Mouse (Mus musculus): ENCODE measurements around the gene Patj. TPM values are rescaled to one million over a fixed set of nuclear protein-coding genes. Genes with fewer than 3 reads are reported as not detected.

Patj gene
- polyA plus RNA-seq, 1 experiment: 124 TPM

DNA sequence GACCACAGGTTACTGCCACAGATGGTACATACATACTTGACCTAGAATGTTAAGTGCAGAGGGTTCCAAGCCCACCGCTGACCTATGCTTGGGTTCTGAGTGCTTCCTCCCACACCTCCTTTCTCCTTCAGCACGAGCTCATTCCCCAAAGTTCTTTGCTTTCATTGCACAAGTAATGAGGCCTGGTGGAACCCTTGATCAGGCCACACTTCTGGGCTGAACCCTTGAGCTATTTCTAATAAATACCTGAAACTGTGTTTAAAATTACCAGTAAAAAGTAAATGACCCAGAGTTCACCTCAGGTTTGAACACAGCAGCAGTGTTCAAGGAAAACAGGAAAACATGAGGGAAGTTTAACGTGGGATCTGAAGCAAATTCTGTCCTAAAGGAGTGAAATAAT is 271.4 kb downstream of the Patj start:
- DNase-seq: peak in 1 of 2 experiments; percentile 9
- 81% methylated on average over 3 of the region's 3 CpGs for WGBS
- Histone ChIP-seq H3K4me3 (replicated peaks; ENCODE audit: insufficient read depth, low read depth, low read length) (no peak overlapping the region), H3K27ac (ENCODE audit: insufficient read depth, low read length) (no peak overlapping the region), H3K4me1 (ENCODE audit: control insufficient read depth, insufficient read depth, low read length) (peaks cover 17% of the 10 kb centered on the region), H3K27me3 (ENCODE audit: control insufficient read depth, insufficient read depth, low read length) (no peaks in the 10 kb centered on the region)
- TF ChIP-seq POLR2A (IDR thresholded peaks at IDR 0.05; ENCODE audit: borderline replicate concordance, insufficient read depth, low read length) (no peak), CTCF (IDR thresholded peaks at IDR 0.05; ENCODE audit: borderline replicate concordance, insufficient read depth, low read depth, low read length) (no peak)

DNA sequence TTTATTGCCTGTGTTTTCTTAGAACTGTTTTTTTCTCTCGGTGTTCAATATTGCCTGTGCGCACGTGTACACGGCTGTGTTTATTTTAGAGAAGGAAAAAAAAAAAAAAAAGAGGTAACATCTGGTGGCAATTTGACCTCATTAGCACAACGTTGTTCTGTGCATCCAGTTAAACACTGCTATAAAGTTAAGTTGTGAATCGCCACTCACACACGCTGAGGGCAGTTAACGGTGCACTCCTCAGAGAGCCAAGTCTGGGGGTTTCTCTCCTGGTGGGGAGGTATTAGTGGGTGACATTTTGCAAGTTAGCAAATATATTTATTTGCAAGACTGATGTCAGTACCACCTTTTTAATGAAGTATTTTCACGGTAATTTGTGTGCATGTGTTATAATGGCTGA is 281.9 kb downstream of the Patj start:
- 69% methylated on average over 9 of the region's 9 CpGs for WGBS
- H3K4me3 ChIP-seq (replicated peaks; ENCODE audit: insufficient read depth, low read depth, low read length): no peak overlapping the region
- H3K27ac ChIP-seq (ENCODE audit: insufficient read depth, low read length): no peak overlapping the region
- TF ChIP-seq POLR2A (IDR thresholded peaks at IDR 0.05; ENCODE audit: borderline replicate concordance, insufficient read depth, low read length): no peak
- no peak for TF ChIP-seq CTCF (IDR thresholded peaks at IDR 0.05; ENCODE audit: borderline replicate concordance, insufficient read depth, low read depth, low read length)
- no peaks in the 10 kb centered on the region for H3K4me1 ChIP-seq (ENCODE audit: control insufficient read depth, insufficient read depth, low read length)
- no peak for DNase-seq
- H3K27me3 ChIP-seq (ENCODE audit: control insufficient read depth, insufficient read depth, low read length): no peaks in the 10 kb centered on the region

DNA sequence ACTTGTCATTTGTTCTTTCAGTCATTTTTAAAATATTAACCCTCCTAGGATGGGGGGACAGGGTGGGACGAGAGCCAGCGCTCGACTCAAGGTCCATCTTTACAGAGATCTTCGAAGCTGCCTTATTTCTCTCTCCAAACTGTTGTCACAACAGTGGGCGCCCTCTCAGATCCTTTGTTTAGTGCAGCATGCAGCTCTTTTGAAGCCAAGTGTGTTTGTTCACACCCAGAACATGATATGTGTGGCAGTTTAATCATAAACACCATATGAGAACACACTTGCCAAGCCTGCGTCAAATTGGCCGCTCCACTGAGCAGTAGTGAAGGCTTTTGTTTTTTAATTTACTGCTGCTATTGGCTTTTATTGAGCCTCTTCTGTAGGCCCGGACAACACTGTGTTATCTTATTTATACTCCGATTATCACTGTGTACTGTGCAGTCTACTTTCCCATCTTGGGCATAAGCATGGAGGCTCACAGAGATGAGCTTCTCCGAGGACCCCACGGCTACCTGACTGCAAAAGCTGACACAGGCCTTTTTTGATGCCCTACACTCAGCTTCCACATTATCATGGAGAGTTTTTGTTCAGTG is 291.2 kb downstream of the Patj start:
- H3K4me1 ChIP-seq (ENCODE audit: control insufficient read depth, insufficient read depth, low read length): peaks cover 12% of the 10 kb centered on the region; the same call in 1 of the 2 replicates
- WGBS: 52% methylated on average over 11 of the region's 11 CpGs
- DNase-seq: no peak
- no peaks in the 10 kb centered on the region for H3K27me3 ChIP-seq (ENCODE audit: control insufficient read depth, insufficient read depth, low read length)
- no peak overlapping the region for H3K4me3 ChIP-seq (replicated peaks; ENCODE audit: insufficient read depth, low read depth, low read length)
- no peak for TF ChIP-seq CTCF (IDR thresholded peaks at IDR 0.05; ENCODE audit: borderline replicate concordance, insufficient read depth, low read depth, low read length)
- TF ChIP-seq POLR2A (IDR thresholded peaks at IDR 0.05; ENCODE audit: borderline replicate concordance, insufficient read depth, low read length): no peak
- H3K27ac ChIP-seq (ENCODE audit: insufficient read depth, low read length): peak overlapping the region; percentile 56

DNA sequence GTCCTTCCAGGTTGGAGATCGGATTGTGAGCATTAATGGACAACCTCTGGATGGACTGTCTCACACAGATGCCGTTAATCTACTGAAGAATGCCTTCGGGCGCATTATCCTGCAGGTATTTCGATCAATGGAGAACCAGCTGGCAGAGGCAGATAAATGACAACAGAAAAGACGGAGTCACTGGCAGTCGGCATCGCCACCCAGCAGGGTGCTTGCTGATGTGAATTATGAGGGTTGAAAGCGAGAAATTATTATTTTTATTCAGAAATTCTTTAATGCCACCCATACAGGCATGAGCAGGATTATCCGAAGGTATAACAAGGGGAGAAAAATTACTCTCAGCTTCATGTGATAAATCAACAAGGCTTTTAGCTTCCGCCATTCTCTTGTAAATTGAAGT is 292.5 kb downstream of the Patj start:
- H3K4me1 ChIP-seq (ENCODE audit: control insufficient read depth, insufficient read depth, low read length): peaks cover 12% of the 10 kb centered on the region; the same call in 1 of the 2 replicates
- H3K27me3 ChIP-seq (ENCODE audit: control insufficient read depth, insufficient read depth, low read length): no peaks in the 10 kb centered on the region
- no peak for TF ChIP-seq POLR2A (IDR thresholded peaks at IDR 0.05; ENCODE audit: borderline replicate concordance, insufficient read depth, low read length)
- TF ChIP-seq CTCF (IDR thresholded peaks at IDR 0.05; ENCODE audit: borderline replicate concordance, insufficient read depth, low read depth, low read length): no peak
- no peak overlapping the region for H3K4me3 ChIP-seq (replicated peaks; ENCODE audit: insufficient read depth, low read depth, low read length)
- no peak for DNase-seq
- no peak overlapping the region for H3K27ac ChIP-seq (ENCODE audit: insufficient read depth, low read length)
- 67% methylated on average over 11 of the region's 11 CpGs for WGBS

DNA sequence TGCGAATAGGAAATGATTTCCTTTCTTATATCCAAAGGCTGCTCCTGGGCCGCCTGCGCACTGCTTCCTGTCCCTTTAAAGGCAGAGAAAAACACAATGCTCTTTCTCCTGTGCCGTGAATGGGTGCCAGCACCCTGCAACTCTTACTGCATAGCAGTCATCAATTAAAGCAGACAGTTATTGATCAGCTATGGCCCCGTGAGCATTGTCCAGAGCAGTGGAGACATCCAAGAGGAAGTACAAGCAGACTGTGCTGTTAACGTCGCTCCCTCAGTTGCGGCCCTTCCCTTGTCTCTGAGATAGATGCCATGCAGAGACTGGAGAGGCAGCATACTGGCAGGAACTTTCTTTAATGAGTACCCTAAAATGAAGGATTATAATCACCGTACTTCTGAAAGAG is 292.9 kb downstream of the Patj start:
- DNase-seq: no peak
- H3K27ac ChIP-seq (ENCODE audit: insufficient read depth, low read length): no peak overlapping the region
- TF ChIP-seq CTCF (IDR thresholded peaks at IDR 0.05; ENCODE audit: borderline replicate concordance, insufficient read depth, low read depth, low read length) (no peak), POLR2A (IDR thresholded peaks at IDR 0.05; ENCODE audit: borderline replicate concordance, insufficient read depth, low read length) (no peak)
- H3K27me3 ChIP-seq (ENCODE audit: control insufficient read depth, insufficient read depth, low read length): no peaks in the 10 kb centered on the region
- 87% methylated on average over 9 of the region's 9 CpGs for WGBS
- no peak overlapping the region for H3K4me3 ChIP-seq (replicated peaks; ENCODE audit: insufficient read depth, low read depth, low read length)
- peaks cover 15% of the 10 kb centered on the region for H3K4me1 ChIP-seq (ENCODE audit: control insufficient read depth, insufficient read depth, low read length)

DNA sequence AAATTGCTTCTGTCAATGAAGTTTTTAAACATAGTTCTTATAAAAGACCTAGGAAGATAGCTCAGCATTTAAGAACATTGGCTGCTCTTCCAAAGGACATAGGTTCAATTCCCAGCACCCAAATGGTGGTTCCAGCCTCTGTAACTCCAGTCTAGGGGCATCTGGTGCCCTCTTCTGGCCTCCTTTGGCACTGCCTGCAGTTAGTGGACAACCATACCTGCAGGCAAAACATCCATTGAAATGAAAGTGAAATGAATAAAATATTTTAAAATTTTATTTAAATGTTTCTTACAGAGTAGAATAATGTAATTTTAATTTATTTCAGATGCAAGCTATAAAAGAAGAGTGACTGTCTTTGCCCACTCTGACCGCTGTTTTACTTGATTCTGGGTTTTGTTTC is 294.4 kb downstream of the Patj start:
- 94% methylated on average over 1 of the region's 1 CpGs for WGBS
- no peak for DNase-seq
- H3K27ac ChIP-seq (ENCODE audit: insufficient read depth, low read length): no peak overlapping the region
- TF ChIP-seq POLR2A (IDR thresholded peaks at IDR 0.05; ENCODE audit: borderline replicate concordance, insufficient read depth, low read length) (no peak), CTCF (IDR thresholded peaks at IDR 0.05; ENCODE audit: borderline replicate concordance, insufficient read depth, low read depth, low read length) (peak; percentile 20; the same call in 1 of the 2 replicates)
- peaks cover 20% of the 10 kb centered on the region for H3K4me1 ChIP-seq (ENCODE audit: control insufficient read depth, insufficient read depth, low read length)
- no peaks in the 10 kb centered on the region for H3K27me3 ChIP-seq (ENCODE audit: control insufficient read depth, insufficient read depth, low read length)
- no peak overlapping the region for H3K4me3 ChIP-seq (replicated peaks; ENCODE audit: insufficient read depth, low read depth, low read length)

DNA sequence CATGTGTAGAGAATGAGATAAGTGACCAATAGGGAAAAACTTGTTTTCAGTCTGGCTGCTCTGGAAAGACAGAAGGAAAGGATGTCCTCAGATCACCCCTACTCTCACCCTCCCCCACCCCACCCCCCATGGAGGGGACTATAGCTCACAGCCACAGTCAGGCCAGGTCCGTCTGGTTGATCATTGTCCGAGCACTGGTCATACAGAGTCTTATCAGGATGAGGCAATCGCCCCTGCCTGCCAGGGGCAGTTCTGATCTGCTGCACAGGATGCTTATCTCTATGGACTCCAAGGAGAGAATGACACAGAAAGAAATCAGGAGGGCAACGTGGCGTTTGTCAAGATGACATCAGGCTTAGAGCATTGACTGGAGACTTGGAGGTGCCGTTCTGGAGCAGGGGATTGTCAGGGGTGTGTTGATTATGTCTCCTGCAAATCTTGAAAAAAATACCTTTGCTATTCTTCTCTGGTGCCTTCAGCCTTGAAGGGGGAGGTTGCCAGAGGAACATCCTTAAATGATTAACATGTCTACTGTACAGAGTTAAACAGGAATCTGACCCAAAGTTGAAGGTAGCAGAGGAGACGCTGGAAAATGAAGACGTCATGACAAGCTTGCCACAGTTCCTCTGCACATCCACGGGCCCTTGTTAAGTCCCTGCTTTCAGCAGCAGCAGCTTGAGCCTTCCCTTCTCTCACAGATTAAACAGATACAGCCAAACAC is 298.0 kb downstream of the Patj start:
- Histone ChIP-seq H3K27me3 (ENCODE audit: control insufficient read depth, insufficient read depth, low read length) (no peaks in the 10 kb centered on the region), H3K27ac (ENCODE audit: insufficient read depth, low read length) (no peak overlapping the region), H3K4me3 (replicated peaks; ENCODE audit: insufficient read depth, low read depth, low read length) (no peak overlapping the region), H3K4me1 (ENCODE audit: control insufficient read depth, insufficient read depth, low read length) (peaks cover 7% of the 10 kb centered on the region)
- WGBS: 45% methylated on average over 9 of the region's 9 CpGs
- TF ChIP-seq CTCF (IDR thresholded peaks at IDR 0.05; ENCODE audit: borderline replicate concordance, insufficient read depth, low read depth, low read length) (no peak), POLR2A (IDR thresholded peaks at IDR 0.05; ENCODE audit: borderline replicate concordance, insufficient read depth, low read length) (no peak)
- DNase-seq: no peak

DNA sequence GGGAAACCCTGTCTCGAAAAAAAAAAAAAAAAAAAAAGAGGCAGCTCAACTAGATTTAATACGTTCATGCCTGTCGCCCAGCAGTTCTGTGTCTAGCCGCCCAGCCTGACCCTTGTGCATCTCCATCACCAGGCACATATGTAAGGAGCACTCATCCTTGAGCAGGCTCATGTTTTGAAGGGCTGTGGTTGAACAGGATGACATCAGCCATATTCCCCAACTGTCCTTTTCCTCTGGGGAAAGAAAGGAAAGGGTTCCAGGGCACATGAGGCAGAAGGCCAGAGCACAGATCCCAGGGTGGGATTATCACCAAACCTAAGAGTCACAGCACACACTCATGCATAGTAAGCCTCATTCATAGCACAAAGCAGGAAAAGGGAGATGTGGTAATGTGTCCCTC is 302.3 kb downstream of the Patj start:
- Histone ChIP-seq H3K27ac (ENCODE audit: insufficient read depth, low read length) (no peak overlapping the region), H3K27me3 (ENCODE audit: control insufficient read depth, insufficient read depth, low read length) (no peaks in the 10 kb centered on the region), H3K4me1 (ENCODE audit: control insufficient read depth, insufficient read depth, low read length) (peaks cover 12% of the 10 kb centered on the region), H3K4me3 (replicated peaks; ENCODE audit: insufficient read depth, low read depth, low read length) (no peak overlapping the region)
- no peak for TF ChIP-seq CTCF (IDR thresholded peaks at IDR 0.05; ENCODE audit: borderline replicate concordance, insufficient read depth, low read depth, low read length)
- no peak for TF ChIP-seq POLR2A (IDR thresholded peaks at IDR 0.05; ENCODE audit: borderline replicate concordance, insufficient read depth, low read length)
- 79% methylated on average over 4 of the region's 4 CpGs for WGBS
- DNase-seq: no peak
